Mouse (Mus musculus): ENCODE results near the gene Polr2e. TPM values are rescaled to one million over a fixed set of nuclear protein-coding genes. Genes with fewer than 3 reads are reported as not detected.
A peak's percentile ranks its signal among the peaks of the same experiment; 100 is the strongest.

Gene Polr2e
- polyA plus RNA-seq, 1 experiment from 2014 or later = 115 TPM

- peaks cover 39% of the 10 kb centered on the region for H3K27me3 ChIP-seq
- peaks cover 30% of the 10 kb centered on the region for H3K4me1 ChIP-seq (replicated peaks)
- peak within 1 kb of the TSS; percentile 32 for H3K4me3 ChIP-seq
Observed at GRCm38 (mm10) chr10:80016511-80016910, 23.1 kb downstream of the Polr2e start, which contains the start of gene Arhgap45. Gene Arhgap45 (plus strand): TSS chr10:80016653.

DNA sequence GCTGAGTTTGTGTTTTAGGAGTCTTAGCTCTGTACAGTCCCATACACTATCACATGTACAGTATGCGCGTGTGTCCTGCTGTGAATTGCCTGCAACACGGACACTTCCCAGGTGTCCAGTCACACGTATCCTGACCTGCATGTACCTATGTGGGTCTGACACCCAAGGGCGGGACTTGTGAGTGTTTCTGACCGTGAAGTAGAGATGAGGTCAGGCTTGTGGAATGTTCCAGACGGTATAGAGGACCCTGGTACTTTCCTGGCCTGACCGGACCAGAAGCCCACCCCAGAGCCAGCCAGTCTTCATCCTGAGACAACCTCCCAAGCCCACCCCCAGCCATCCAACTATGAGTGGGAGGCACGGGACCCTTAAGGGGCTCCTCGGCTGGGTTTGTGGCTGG is 24.0 kb downstream of the Polr2e start:
- Histone ChIP-seq H3K27ac (no peak overlapping the region), H3K4me1 (replicated peaks) (peaks cover 29% of the 10 kb centered on the region), H3K4me3 (no peak overlapping the region), H3K9me3 (replicated peaks) (0 out of 2 replicates have a peak, but pooled peaks cover 8% of the 10 kb centered on the region), H3K4me2 (no peak overlapping the region), H3K27me3 (peaks cover 39% of the 10 kb centered on the region), H3K36me3 (peaks cover 12% of the 10 kb centered on the region), H3K9ac (no peak overlapping the region)
- WGBS = 67% methylated on average over 10 of the region's 10 CpGs
- no peak for ATAC-seq (replicated peaks; ENCODE audit: insufficient number of reproducible peaks, insufficient read depth, low FRiP score, low read depth)

More at GRCm38 (mm10) chr10:80016511-80016910, 23.1 kb downstream of the Polr2e start, which contains the start of gene Arhgap45:
- no peak within 1 kb of the TSS; the same call in 1 of the 2 replicates for H3K4me2 ChIP-seq
- H3K9ac ChIP-seq = no peak within 1 kb of the TSS
- 56% methylated on average over 11 of the region's 11 CpGs for WGBS
- peaks cover 5% of the 10 kb centered on the region; the same call in 1 of the 2 replicates for H3K36me3 ChIP-seq
- H3K27ac ChIP-seq = peak within 1 kb of the TSS; percentile 27; the same call in 1 of the 2 replicates
- no peaks in the 10 kb centered on the region for H3K9me3 ChIP-seq (replicated peaks)
- ATAC-seq (replicated peaks; ENCODE audit: insufficient number of reproducible peaks, insufficient read depth, low FRiP score, low read depth) = no peak

GRCm38 (mm10) chr10:80014484-80015290 is 24.9 kb downstream of the Polr2e start:
- H3K9ac ChIP-seq = no peak overlapping the region
- H3K4me3 ChIP-seq = no peak overlapping the region
- no peak for ATAC-seq (replicated peaks; ENCODE audit: insufficient number of reproducible peaks, insufficient read depth, low FRiP score, low read depth)
- peaks cover 21% of the 10 kb centered on the region for H3K4me1 ChIP-seq (replicated peaks)
- H3K27me3 ChIP-seq = peaks cover 39% of the 10 kb centered on the region
- H3K36me3 ChIP-seq = peaks cover 21% of the 10 kb centered on the region
- WGBS = 30% methylated on average over 28 of the region's 28 CpGs
- H3K4me2 ChIP-seq = no peak overlapping the region
- no peak overlapping the region for H3K27ac ChIP-seq
- H3K9me3 ChIP-seq (replicated peaks) = 0 out of 2 replicates have a peak, but pooled peaks cover 8% of the 10 kb centered on the region

GRCm38 (mm10) chr10:80013609-80014008 is 26.0 kb downstream of the Polr2e start:
- 0 out of 2 replicates have a peak, but pooled peaks cover 8% of the 10 kb centered on the region for H3K9me3 ChIP-seq (replicated peaks)
- peaks cover 29% of the 10 kb centered on the region for H3K36me3 ChIP-seq
- no peak overlapping the region for H3K27ac ChIP-seq
- H3K4me2 ChIP-seq = no peak overlapping the region
- 48% methylated on average over 25 of the region's 25 CpGs for WGBS
- H3K27me3 ChIP-seq = peaks cover 39% of the 10 kb centered on the region
- H3K4me3 ChIP-seq = no peak overlapping the region
- ATAC-seq (replicated peaks; ENCODE audit: insufficient number of reproducible peaks, insufficient read depth, low FRiP score, low read depth) = no peak
- H3K9ac ChIP-seq = no peak overlapping the region
- H3K4me1 ChIP-seq (replicated peaks) = peaks cover 10% of the 10 kb centered on the region

DNA sequence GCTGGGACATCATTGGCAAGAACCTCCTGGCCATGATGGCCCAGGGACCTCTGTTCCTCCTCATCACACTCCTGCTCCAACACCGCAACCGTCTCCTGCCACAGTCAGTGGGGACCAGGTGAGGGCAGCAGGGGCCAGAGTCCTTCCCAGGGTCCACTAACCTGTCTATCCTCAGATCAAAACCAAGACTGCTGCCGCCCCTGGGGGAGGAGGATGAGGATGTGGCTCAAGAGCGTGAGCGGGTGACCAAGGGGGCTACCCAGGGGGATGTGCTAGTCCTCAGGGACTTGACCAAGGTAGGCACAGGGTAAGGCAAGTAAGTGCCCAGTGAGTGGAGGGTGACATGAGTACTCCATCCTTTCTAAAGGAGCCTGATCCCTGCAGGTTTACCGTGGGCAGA is 27.9 kb downstream of the Polr2e start:
- WGBS = 86% methylated on average over 6 of the region's 6 CpGs
- Histone ChIP-seq H3K4me1 (replicated peaks) (peaks cover 9% of the 10 kb centered on the region), H3K9ac (no peak overlapping the region), H3K9me3 (replicated peaks) (0 out of 2 replicates have a peak, but pooled peaks cover 8% of the 10 kb centered on the region), H3K27me3 (peaks cover 36% of the 10 kb centered on the region), H3K36me3 (peaks cover 29% of the 10 kb centered on the region), H3K27ac (no peak overlapping the region), H3K4me3 (no peak overlapping the region), H3K4me2 (no peak overlapping the region)
- no peak for ATAC-seq (replicated peaks; ENCODE audit: insufficient number of reproducible peaks, insufficient read depth, low FRiP score, low read depth)

- no peak overlapping the region for H3K27ac ChIP-seq
- H3K4me1 ChIP-seq (replicated peaks) = peaks cover 11% of the 10 kb centered on the region
- WGBS = 74% methylated on average over 8 of the region's 8 CpGs
- H3K4me3 ChIP-seq = no peak overlapping the region
- H3K9me3 ChIP-seq (replicated peaks) = no peaks in the 10 kb centered on the region
- 0 out of 2 replicates have a peak, but pooled peaks cover 4% of the 10 kb centered on the region for H3K36me3 ChIP-seq
- no peak overlapping the region for H3K4me2 ChIP-seq
- H3K27me3 ChIP-seq = peaks cover 15% of the 10 kb centered on the region
- H3K9ac ChIP-seq = no peak overlapping the region
- ATAC-seq (replicated peaks; ENCODE audit: insufficient number of reproducible peaks, insufficient read depth, low FRiP score, low read depth) = no peak
Observed at GRCm38 (mm10) chr10:80004233-80004705, 35.3 kb downstream of the Polr2e start.

- Histone ChIP-seq H3K9ac (no peak overlapping the region), H3K36me3 (no peaks in the 10 kb centered on the region), H3K27me3 (peaks cover 15% of the 10 kb centered on the region), H3K4me2 (no peak overlapping the region), H3K9me3 (replicated peaks) (no peaks in the 10 kb centered on the region), H3K27ac (no peak overlapping the region), H3K4me1 (replicated peaks) (peaks cover 11% of the 10 kb centered on the region), H3K4me3 (no peak overlapping the region)
- ATAC-seq (replicated peaks; ENCODE audit: insufficient number of reproducible peaks, insufficient read depth, low FRiP score, low read depth) = no peak
- 55% methylated on average over 9 of the region's 9 CpGs for WGBS
Observed at GRCm38 (mm10) chr10:80003374-80004232, 36.0 kb downstream of the Polr2e start.

GRCm38 (mm10) chr10:80002829-80003228 is 36.8 kb downstream of the Polr2e start:
- ATAC-seq (replicated peaks; ENCODE audit: insufficient number of reproducible peaks, insufficient read depth, low FRiP score, low read depth) = no peak
- Histone ChIP-seq H3K4me1 (replicated peaks) (peaks cover 18% of the 10 kb centered on the region), H3K4me2 (no peak overlapping the region), H3K9me3 (replicated peaks) (no peaks in the 10 kb centered on the region), H3K36me3 (no peaks in the 10 kb centered on the region), H3K27ac (no peak overlapping the region), H3K27me3 (peaks cover 15% of the 10 kb centered on the region), H3K4me3 (no peak overlapping the region), H3K9ac (no peak overlapping the region)
- 30% methylated on average over 21 of the region's 21 CpGs for WGBS

- H3K4me2 ChIP-seq = no peak overlapping the region
- H3K9ac ChIP-seq = no peak overlapping the region
- no peaks in the 10 kb centered on the region for H3K9me3 ChIP-seq (replicated peaks)
- no peak for ATAC-seq (replicated peaks; ENCODE audit: insufficient number of reproducible peaks, insufficient read depth, low FRiP score, low read depth)
- peaks cover 27% of the 10 kb centered on the region for H3K4me1 ChIP-seq (replicated peaks)
- 82% methylated on average over 9 of the region's 9 CpGs for WGBS
- no peak overlapping the region for H3K27ac ChIP-seq
- H3K27me3 ChIP-seq = peaks cover 15% of the 10 kb centered on the region
- H3K36me3 ChIP-seq = no peaks in the 10 kb centered on the region
- no peak overlapping the region for H3K4me3 ChIP-seq
Observed at GRCm38 (mm10) chr10:80001945-80002344, 37.6 kb downstream of the Polr2e start.

DNA sequence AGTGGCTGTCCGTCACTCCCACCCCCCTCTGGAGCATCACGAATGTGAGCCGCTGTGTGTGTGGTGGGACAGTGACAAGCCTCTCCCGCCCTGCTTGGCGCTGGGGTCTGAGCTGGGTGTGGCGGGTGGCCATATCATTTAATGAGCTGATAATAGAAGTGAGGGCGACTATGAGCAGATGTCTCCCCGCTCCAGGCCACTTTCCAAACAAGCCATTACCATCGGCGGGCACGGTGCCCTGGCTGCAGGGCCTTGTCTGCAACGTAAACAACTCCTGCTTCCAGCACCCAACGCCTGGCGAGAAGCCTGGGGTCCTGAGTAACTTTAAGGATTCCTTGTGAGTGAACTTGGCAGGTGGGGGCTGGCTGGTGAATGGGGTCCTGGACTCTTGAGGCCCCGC is 41.8 kb downstream of the Polr2e start:
- no peak; the same call in 1 of the 2 replicates for ATAC-seq (replicated peaks; ENCODE audit: insufficient number of reproducible peaks, insufficient read depth, low FRiP score, low read depth)
- Histone ChIP-seq H3K4me1 (replicated peaks) (peaks cover 33% of the 10 kb centered on the region), H3K4me2 (peak overlapping the region; percentile 82), H3K36me3 (peaks cover 30% of the 10 kb centered on the region), H3K27me3 (peaks cover 10% of the 10 kb centered on the region), H3K27ac (peak overlapping the region; percentile 42; the same call in 1 of the 2 replicates), H3K4me3 (peak overlapping the region; percentile 59), H3K9ac (no peak overlapping the region), H3K9me3 (replicated peaks) (no peaks in the 10 kb centered on the region)
- 9% methylated on average over 15 of the region's 15 CpGs for WGBS

Measured in heart, embryonic 15.5 days (tissue).